Mouse (Mus musculus) induced T-regulatory cell, adult 2 months (primary cell): ENCODE results near the gene Slc35f1.
"Not testable (repeated sequence)": the region's sequence is repeated elsewhere in the genome, so short reads cannot be mapped to it uniquely, and the experiment has no call there.

ENCODE experiments used
- DNase-seq: peaks from one replicate; pipeline ENCODE4 v3.0.0-alpha.2; 2012; ENCODE audit warnings: low read depth

Slc35f1 gene

GRCm38 (mm10) chr10:52787075-52787474, 96.7 kb downstream of the Slc35f1 start:
- no peak for DNase-seq

- no peak for DNase-seq
Measured at GRCm38 (mm10) chr10:52791560-52791959, 101.2 kb downstream of the Slc35f1 start.

- no peak for DNase-seq
Measured at GRCm38 (mm10) chr10:52797454-52797853, 107.1 kb downstream of the Slc35f1 start.

GRCm38 (mm10) chr10:52807808-52808207, 117.5 kb downstream of the Slc35f1 start:
- no peak for DNase-seq

- DNase-seq: no peak
Measured at GRCm38 (mm10) chr10:52812861-52813260, 122.5 kb downstream of the Slc35f1 start.

- DNase-seq: no peak
Measured at GRCm38 (mm10) chr10:52814358-52814757, 124.0 kb downstream of the Slc35f1 start.

- no peak for DNase-seq
Measured at GRCm38 (mm10) chr10:52819661-52820060, 129.3 kb downstream of the Slc35f1 start.

- DNase-seq: no peak
Measured at GRCm38 (mm10) chr10:52822909-52823308, 132.6 kb downstream of the Slc35f1 start.

- DNase-seq: no peak
Measured at GRCm38 (mm10) chr10:52825746-52826145, 135.4 kb downstream of the Slc35f1 start.

GRCm38 (mm10) chr10:52840819-52841218, 150.5 kb downstream of the Slc35f1 start:
- DNase-seq: no peak

GRCm38 (mm10) chr10:52851994-52852393, 161.7 kb downstream of the Slc35f1 start:
- DNase-seq: no peak

GRCm38 (mm10) chr10:52860851-52861250, 170.5 kb downstream of the Slc35f1 start:
- DNase-seq: no peak

- no peak for DNase-seq
Measured at GRCm38 (mm10) chr10:52864936-52865335, 174.6 kb downstream of the Slc35f1 start.

- no peak for DNase-seq
Measured at GRCm38 (mm10) chr10:52871110-52871509, 180.8 kb downstream of the Slc35f1 start.

- no peak for DNase-seq
Measured at GRCm38 (mm10) chr10:52874133-52874532, 183.8 kb downstream of the Slc35f1 start.

- no peak for DNase-seq
Measured at GRCm38 (mm10) chr10:52874712-52875111, 184.4 kb downstream of the Slc35f1 start.

GRCm38 (mm10) chr10:52877263-52878021, 187.1 kb downstream of the Slc35f1 start:
- no peak for DNase-seq

- no peak for DNase-seq
Measured at GRCm38 (mm10) chr10:52878093-52878801, 187.9 kb downstream of the Slc35f1 start.

GRCm38 (mm10) chr10:52896724-52897123, 206.4 kb downstream of the Slc35f1 start:
- not testable (repeated sequence) for DNase-seq

GRCm38 (mm10) chr10:52904914-52905313, 214.6 kb downstream of the Slc35f1 start:
- DNase-seq: no peak

- no peak for DNase-seq
Measured at GRCm38 (mm10) chr10:52911762-52912161, 221.4 kb downstream of the Slc35f1 start.

GRCm38 (mm10) chr10:52918715-52919114, 228.4 kb downstream of the Slc35f1 start:
- DNase-seq: no peak

- no peak for DNase-seq
Measured at GRCm38 (mm10) chr10:52923143-52923542, 232.8 kb downstream of the Slc35f1 start.
